Mouse (Mus musculus) CD8-positive naive resting alpha-beta T cell, adult 57 days (primary cell): ENCODE data around the gene Zcrb1. TPM values are rescaled to one million over a fixed set of nuclear protein-coding genes. Genes with fewer than 3 reads are reported as not detected.

Experiments used
- total RNA-seq: library from RNA; stranded (reverse); gene quantifications from one replicate; pipeline ENCODE4 v1.2.4, GENCODE M21; 2023

Zcrb1 gene
- total RNA-seq = 69.9 TPM

DNA sequence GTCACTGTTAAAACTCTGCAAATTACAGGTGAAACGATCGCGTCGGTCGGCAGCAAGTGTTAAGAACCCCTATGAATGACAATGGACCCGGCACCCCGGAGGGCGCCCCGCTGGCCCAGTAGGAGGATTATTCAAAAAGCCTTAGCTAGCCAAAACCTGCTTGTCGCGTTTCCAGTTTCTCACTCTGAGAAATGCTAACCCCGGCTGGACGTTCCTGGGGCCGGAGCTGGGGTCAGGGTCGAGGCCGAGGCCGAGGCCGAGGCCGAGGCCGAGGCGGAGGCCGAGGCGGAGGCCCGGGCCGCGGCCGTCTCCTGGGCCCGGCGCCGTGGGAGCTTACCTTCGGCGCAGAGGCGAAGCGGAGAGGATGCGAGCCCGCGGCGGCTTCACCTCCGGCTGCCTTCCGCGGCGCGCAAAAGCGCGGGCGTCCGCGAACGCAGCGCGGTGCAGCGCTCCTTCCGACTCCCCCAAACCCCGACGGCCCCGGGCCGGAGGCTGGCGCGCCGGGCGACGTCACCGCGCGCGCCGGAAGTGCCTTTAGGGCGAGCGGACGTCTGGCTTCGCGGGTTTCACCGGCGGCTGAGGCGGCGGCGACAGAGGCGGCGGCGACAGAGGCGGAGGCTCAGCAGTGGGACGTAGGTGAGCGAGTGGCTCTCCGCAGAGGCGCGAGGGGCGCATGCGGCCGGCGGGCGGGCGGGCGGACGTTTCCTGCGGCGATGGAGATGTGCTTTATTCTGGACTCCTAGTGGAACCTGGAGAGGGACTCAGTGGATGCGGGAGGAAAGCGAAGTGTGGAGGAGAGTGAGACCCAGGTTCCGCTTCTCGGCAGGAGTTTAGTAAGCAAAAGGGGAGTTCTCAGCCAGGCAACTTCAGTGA lies at the start of gene Zcrb1, which contains the start of gene Pphln1:
Gene Zcrb1 (minus strand): TSS at position 509 of the 873 bp plus-strand sequence.
Gene Pphln1 (plus strand): TSS at position 525 of the 873 bp plus-strand sequence.

GRCm38 (mm10) chr15:93336925-93337761 lies 61.0 kb downstream of the Zcrb1 start, which contains the start of gene Yaf2:
Yaf2 (minus strand) TSS chr15:93336935.

Other genes starting within 250 kb of the Zcrb1 start
- 21.2 TPM for gene Gxylt1, start 123.2 kb downstream of the Zcrb1 start, total RNA-seq
- 15.1 TPM for gene Yaf2, start 61.4 kb downstream of the Zcrb1 start, total RNA-seq
- 45.3 TPM for gene Pphln1, start within 50 bp of the Zcrb1 start, total RNA-seq
- gene Prickle1, start 197.6 kb upstream of the Zcrb1 start, total RNA-seq = 4.7 TPM